Mouse (Mus musculus): ENCODE data around the gene Spag6. TPM values are rescaled to one million over a fixed set of nuclear protein-coding genes. Genes with fewer than 3 reads are reported as not detected.

The Spag6 gene
- polyA plus RNA-seq, 1 experiment from 2014 or later = 0.09 TPM

GRCm38 (mm10) chr2:18690756-18691155 is 3.1 kb upstream of the Spag6 start:
- 2% methylated on average over 9 of the region's 9 CpGs for WGBS
- Histone ChIP-seq H3K36me3 (ENCODE audit: control insufficient read depth, insufficient read depth, low read length) (no peaks in the 10 kb centered on the region), H3K4me3 (ENCODE audit: low read length) (peak overlapping the region; percentile 45), H3K9me3 (ENCODE audit: control insufficient read depth, low read length) (no peaks in the 10 kb centered on the region), H3K27me3 (ENCODE audit: control insufficient read depth, insufficient read depth, low read length) (peaks cover 81% of the 10 kb centered on the region), H3K4me1 (ENCODE audit: control insufficient read depth, insufficient read depth, low read length) (peaks cover 10% of the 10 kb centered on the region), H3K4me2 (replicated peaks; ENCODE audit: low read depth, low read length) (peak overlapping the region; percentile 85; the same call in 1 of the 2 replicates), H3K27ac (ENCODE audit: low read depth, low read length) (no peak overlapping the region), H3K9ac (ENCODE audit: low read depth, low read length) (no peak overlapping the region)
- no peak for ATAC-seq (ENCODE audit: low FRiP score, low TSS enrichment)

- Histone ChIP-seq H3K36me3 (ENCODE audit: control insufficient read depth, insufficient read depth, low read length) (no peaks in the 10 kb centered on the region), H3K4me1 (ENCODE audit: control insufficient read depth, insufficient read depth, low read length) (peaks cover 10% of the 10 kb centered on the region), H3K4me3 (ENCODE audit: low read length) (no peak overlapping the region), H3K27me3 (ENCODE audit: control insufficient read depth, insufficient read depth, low read length) (peaks cover 82% of the 10 kb centered on the region), H3K4me2 (replicated peaks; ENCODE audit: low read depth, low read length) (no peak overlapping the region), H3K27ac (ENCODE audit: low read depth, low read length) (no peak overlapping the region), H3K9ac (ENCODE audit: low read depth, low read length) (no peak overlapping the region), H3K9me3 (ENCODE audit: control insufficient read depth, low read length) (no peaks in the 10 kb centered on the region)
- ATAC-seq (ENCODE audit: low FRiP score, low TSS enrichment) = no peak
Measured at GRCm38 (mm10) chr2:18692031-18692430, 1.8 kb upstream of the Spag6 start.

GRCm38 (mm10) chr2:18692548-18692947 is 1.3 kb upstream of the Spag6 start:
- Histone ChIP-seq H3K4me3 (ENCODE audit: low read length) (no peak overlapping the region), H3K9me3 (ENCODE audit: control insufficient read depth, low read length) (no peaks in the 10 kb centered on the region), H3K9ac (ENCODE audit: low read depth, low read length) (no peak overlapping the region), H3K27ac (ENCODE audit: low read depth, low read length) (no peak overlapping the region), H3K4me1 (ENCODE audit: control insufficient read depth, insufficient read depth, low read length) (peaks cover 10% of the 10 kb centered on the region), H3K4me2 (replicated peaks; ENCODE audit: low read depth, low read length) (no peak overlapping the region), H3K36me3 (ENCODE audit: control insufficient read depth, insufficient read depth, low read length) (no peaks in the 10 kb centered on the region), H3K27me3 (ENCODE audit: control insufficient read depth, insufficient read depth, low read length) (peaks cover 78% of the 10 kb centered on the region)
- 6% methylated on average over 1 of the region's 1 CpGs for WGBS
- no peak for ATAC-seq (ENCODE audit: low FRiP score, low TSS enrichment)

- Histone ChIP-seq H3K27me3 (ENCODE audit: control insufficient read depth, insufficient read depth, low read length) (peaks cover 81% of the 10 kb centered on the region), H3K9me3 (ENCODE audit: control insufficient read depth, low read length) (no peaks in the 10 kb centered on the region), H3K27ac (ENCODE audit: low read depth, low read length) (no peak overlapping the region), H3K4me2 (replicated peaks; ENCODE audit: low read depth, low read length) (peak overlapping the region; percentile 99), H3K36me3 (ENCODE audit: control insufficient read depth, insufficient read depth, low read length) (no peaks in the 10 kb centered on the region), H3K9ac (ENCODE audit: low read depth, low read length) (no peak overlapping the region), H3K4me3 (ENCODE audit: low read length) (peak overlapping the region; percentile 70), H3K4me1 (ENCODE audit: control insufficient read depth, insufficient read depth, low read length) (peaks cover 10% of the 10 kb centered on the region)
- WGBS = 0% methylated on average over 5 of the region's 5 CpGs
- ATAC-seq (ENCODE audit: low FRiP score, low TSS enrichment) = no peak
Measured at GRCm38 (mm10) chr2:18693491-18693870, 351 bp upstream of the Spag6 start.

- Histone ChIP-seq H3K27ac (ENCODE audit: low read depth, low read length) (no peak overlapping the region), H3K9ac (ENCODE audit: low read depth, low read length) (peak overlapping the region; percentile 83), H3K9me3 (ENCODE audit: control insufficient read depth, low read length) (no peaks in the 10 kb centered on the region), H3K4me3 (ENCODE audit: low read length) (peak overlapping the region; percentile 70), H3K4me1 (ENCODE audit: control insufficient read depth, insufficient read depth, low read length) (peaks cover 9% of the 10 kb centered on the region), H3K4me2 (replicated peaks; ENCODE audit: low read depth, low read length) (peak overlapping the region; percentile 99), H3K27me3 (ENCODE audit: control insufficient read depth, insufficient read depth, low read length) (peaks cover 80% of the 10 kb centered on the region), H3K36me3 (ENCODE audit: control insufficient read depth, insufficient read depth, low read length) (no peaks in the 10 kb centered on the region)
- 2% methylated on average over 19 of the region's 20 CpGs for WGBS
- ATAC-seq (ENCODE audit: low FRiP score, low TSS enrichment) = peak; percentile 45
Measured at GRCm38 (mm10) chr2:18694611-18694950, 749 bp downstream of the Spag6 start.

GRCm38 (mm10) chr2:18695163-18695562 is 1.3 kb downstream of the Spag6 start:
- Histone ChIP-seq H3K9me3 (ENCODE audit: control insufficient read depth, low read length) (no peaks in the 10 kb centered on the region), H3K36me3 (ENCODE audit: control insufficient read depth, insufficient read depth, low read length) (no peaks in the 10 kb centered on the region), H3K4me2 (replicated peaks; ENCODE audit: low read depth, low read length) (peak overlapping the region; percentile 99; the same call in 1 of the 2 replicates), H3K4me1 (ENCODE audit: control insufficient read depth, insufficient read depth, low read length) (peaks cover 4% of the 10 kb centered on the region; the same call in 1 of the 2 replicates), H3K27me3 (ENCODE audit: control insufficient read depth, insufficient read depth, low read length) (peaks cover 77% of the 10 kb centered on the region), H3K27ac (ENCODE audit: low read depth, low read length) (no peak overlapping the region), H3K9ac (ENCODE audit: low read depth, low read length) (no peak overlapping the region), H3K4me3 (ENCODE audit: low read length) (no peak overlapping the region)
- 3% methylated on average over 8 of the region's 8 CpGs for WGBS
- ATAC-seq (ENCODE audit: low FRiP score, low TSS enrichment) = no peak

GRCm38 (mm10) chr2:18695629-18696150 is 1.9 kb downstream of the Spag6 start:
- no peaks in the 10 kb centered on the region for H3K36me3 ChIP-seq (ENCODE audit: control insufficient read depth, insufficient read depth, low read length)
- no peak overlapping the region for H3K4me2 ChIP-seq (replicated peaks; ENCODE audit: low read depth, low read length)
- H3K27ac ChIP-seq (ENCODE audit: low read depth, low read length) = no peak overlapping the region
- no peak for ATAC-seq (ENCODE audit: low FRiP score, low TSS enrichment)
- WGBS = 4% methylated on average over 7 of the region's 7 CpGs
- H3K4me1 ChIP-seq (ENCODE audit: control insufficient read depth, insufficient read depth, low read length) = no peaks in the 10 kb centered on the region
- no peaks in the 10 kb centered on the region for H3K9me3 ChIP-seq (ENCODE audit: control insufficient read depth, low read length)
- peaks cover 75% of the 10 kb centered on the region for H3K27me3 ChIP-seq (ENCODE audit: control insufficient read depth, insufficient read depth, low read length)
- no peak overlapping the region for H3K9ac ChIP-seq (ENCODE audit: low read depth, low read length)
- no peak overlapping the region for H3K4me3 ChIP-seq (ENCODE audit: low read length)

- H3K27me3 ChIP-seq (ENCODE audit: control insufficient read depth, insufficient read depth, low read length) = peaks cover 72% of the 10 kb centered on the region
- WGBS = 3% methylated on average over 4 of the region's 4 CpGs
- no peaks in the 10 kb centered on the region for H3K9me3 ChIP-seq (ENCODE audit: control insufficient read depth, low read length)
- no peak overlapping the region for H3K27ac ChIP-seq (ENCODE audit: low read depth, low read length)
- H3K4me2 ChIP-seq (replicated peaks; ENCODE audit: low read depth, low read length) = no peak overlapping the region
- no peaks in the 10 kb centered on the region for H3K4me1 ChIP-seq (ENCODE audit: control insufficient read depth, insufficient read depth, low read length)
- H3K36me3 ChIP-seq (ENCODE audit: control insufficient read depth, insufficient read depth, low read length) = no peaks in the 10 kb centered on the region
- no peak for ATAC-seq (ENCODE audit: low FRiP score, low TSS enrichment)
- H3K4me3 ChIP-seq (ENCODE audit: low read length) = no peak overlapping the region
- no peak overlapping the region for H3K9ac ChIP-seq (ENCODE audit: low read depth, low read length)
Measured at GRCm38 (mm10) chr2:18697591-18698244, 3.9 kb downstream of the Spag6 start.

- H3K27ac ChIP-seq (ENCODE audit: low read depth, low read length) = no peak overlapping the region
- 0 out of 2 replicates have a peak, but pooled peaks have one; percentile 21 for ATAC-seq (ENCODE audit: low FRiP score, low TSS enrichment)
- H3K9ac ChIP-seq (ENCODE audit: low read depth, low read length) = no peak overlapping the region
- H3K9me3 ChIP-seq (ENCODE audit: control insufficient read depth, low read length) = no peaks in the 10 kb centered on the region
- H3K27me3 ChIP-seq (ENCODE audit: control insufficient read depth, insufficient read depth, low read length) = peaks cover 71% of the 10 kb centered on the region
- no peaks in the 10 kb centered on the region for H3K36me3 ChIP-seq (ENCODE audit: control insufficient read depth, insufficient read depth, low read length)
- under 1% methylated on average over 53 of the region's 56 CpGs for WGBS
- H3K4me2 ChIP-seq (replicated peaks; ENCODE audit: low read depth, low read length) = no peak overlapping the region
- H3K4me3 ChIP-seq (ENCODE audit: low read length) = peak overlapping the region; percentile 13; the same call in 1 of the 2 replicates
- H3K4me1 ChIP-seq (ENCODE audit: control insufficient read depth, insufficient read depth, low read length) = no peaks in the 10 kb centered on the region
Measured at GRCm38 (mm10) chr2:18698663-18699385, 5.0 kb downstream of the Spag6 start.

All from kidney, embryonic 14.5 days (tissue).